Mouse (Mus musculus): ENCODE results near the gene Gtpbp8. TPM values are rescaled to one million over a fixed set of nuclear protein-coding genes. Genes with fewer than 3 reads are reported as not detected.

The Gtpbp8 gene
- total RNA-seq, 2 experiments from 2014 or later, result 1.7 to 3.5 TPM

GRCm38 (mm10) chr16:44727525-44727924 is 18.6 kb downstream of the Gtpbp8 start:
- ATAC-seq (replicated peaks; ENCODE audit: low FRiP score, poor library complexity, severe bottlenecking), result no peak

- ATAC-seq (replicated peaks; ENCODE audit: low FRiP score, poor library complexity, severe bottlenecking), result peak; percentile 71
Observed at GRCm38 (mm10) chr16:44725286-44726223, 20.6 kb downstream of the Gtpbp8 start.

- 0 out of 2 replicates have a peak, but pooled peaks have one; percentile 7 for ATAC-seq (replicated peaks; ENCODE audit: low FRiP score, poor library complexity, severe bottlenecking)
Observed at GRCm38 (mm10) chr16:44724847-44725246, 21.3 kb downstream of the Gtpbp8 start.

- ATAC-seq (replicated peaks; ENCODE audit: low FRiP score, poor library complexity, severe bottlenecking), result peak; percentile 95
Observed at GRCm38 (mm10) chr16:44724083-44724787, 21.9 kb downstream of the Gtpbp8 start, which contains the start of gene Nepro. TSS of gene Nepro (plus strand) at chr16:44724301.

GRCm38 (mm10) chr16:44722666-44723065 is 23.5 kb downstream of the Gtpbp8 start:
- no peak for ATAC-seq (replicated peaks; ENCODE audit: low FRiP score, poor library complexity, severe bottlenecking)

- no peak for ATAC-seq (replicated peaks; ENCODE audit: low FRiP score, poor library complexity, severe bottlenecking)
Observed at GRCm38 (mm10) chr16:44720518-44720917, 25.6 kb downstream of the Gtpbp8 start.

- ATAC-seq (replicated peaks; ENCODE audit: low FRiP score, poor library complexity, severe bottlenecking), result no peak
Observed at GRCm38 (mm10) chr16:44719349-44719748, 26.8 kb downstream of the Gtpbp8 start.

- ATAC-seq (replicated peaks; ENCODE audit: low FRiP score, poor library complexity, severe bottlenecking), result no peak
Observed at GRCm38 (mm10) chr16:44717838-44718237, 28.3 kb downstream of the Gtpbp8 start.

GRCm38 (mm10) chr16:44717141-44717634 is 29.0 kb downstream of the Gtpbp8 start:
- ATAC-seq (replicated peaks; ENCODE audit: low FRiP score, poor library complexity, severe bottlenecking), result no peak

- ATAC-seq (replicated peaks; ENCODE audit: low FRiP score, poor library complexity, severe bottlenecking), result no peak
Observed at GRCm38 (mm10) chr16:44716305-44717140, 29.6 kb downstream of the Gtpbp8 start.

GRCm38 (mm10) chr16:44703458-44703857 is 42.7 kb downstream of the Gtpbp8 start:
- no peak for ATAC-seq (replicated peaks; ENCODE audit: low FRiP score, poor library complexity, severe bottlenecking)

- no peak for ATAC-seq (replicated peaks; ENCODE audit: low FRiP score, poor library complexity, severe bottlenecking)
Observed at GRCm38 (mm10) chr16:44702272-44702671, 43.9 kb downstream of the Gtpbp8 start.

- ATAC-seq (replicated peaks; ENCODE audit: low FRiP score, poor library complexity, severe bottlenecking), result no peak
Observed at GRCm38 (mm10) chr16:44701155-44701554, 45.0 kb downstream of the Gtpbp8 start.

- no peak for ATAC-seq (replicated peaks; ENCODE audit: low FRiP score, poor library complexity, severe bottlenecking)
Observed at GRCm38 (mm10) chr16:44697473-44698205, 48.5 kb downstream of the Gtpbp8 start.

- ATAC-seq (replicated peaks; ENCODE audit: low FRiP score, poor library complexity, severe bottlenecking), result no peak
Observed at GRCm38 (mm10) chr16:44695859-44696620, 50.1 kb downstream of the Gtpbp8 start.

GRCm38 (mm10) chr16:44695214-44695858 is 50.8 kb downstream of the Gtpbp8 start:
- no peak for ATAC-seq (replicated peaks; ENCODE audit: low FRiP score, poor library complexity, severe bottlenecking)

GRCm38 (mm10) chr16:44693695-44694094 is 52.5 kb downstream of the Gtpbp8 start:
- ATAC-seq (replicated peaks; ENCODE audit: low FRiP score, poor library complexity, severe bottlenecking), result no peak

GRCm38 (mm10) chr16:44692541-44692940 is 53.6 kb downstream of the Gtpbp8 start:
- no peak for ATAC-seq (replicated peaks; ENCODE audit: low FRiP score, poor library complexity, severe bottlenecking)
